Mouse (Mus musculus) stomach, embryonic 14.5 days (tissue): ENCODE data around the gene Cbx5. TPM values are rescaled to one million over a fixed set of nuclear protein-coding genes. Genes with fewer than 3 reads are reported as not detected.

ENCODE experiments used
- ATAC-seq: fragments of 200-750 bp; cut with Nextera tagmentation; 2 replicates; pipeline ENCODE4 v1.8.0; 2017; ENCODE audit warnings: low read depth, moderate TSS enrichment; ENCODE audit not compliant: insufficient number of reproducible peaks, insufficient read depth, low FRiP score
- H3K27ac ChIP-seq: fragments of 300-500 bp; sonication (generic); 2 replicates; pipeline ENCODE4 v1.5.1; 2014; ENCODE audit warnings: mild to moderate bottlenecking, low read length, moderate library complexity, mixed read lengths
- H3K27me3 ChIP-seq: fragments of 300-500 bp; sonication (generic); 2 replicates; pipeline ENCODE4 v1.6.1; 2014; ENCODE audit warnings: low read length, control low read depth, mixed read lengths; ENCODE audit not compliant: control insufficient read depth, insufficient read depth
- H3K36me3 ChIP-seq: fragments of 300-500 bp; sonication (generic); 2 replicates; pipeline ENCODE4 v1.6.1; 2014; ENCODE audit warnings: mild to moderate bottlenecking, control low read depth, low read length, moderate library complexity, mixed read lengths; ENCODE audit not compliant: control insufficient read depth, insufficient read depth
- H3K4me1 ChIP-seq: fragments of 300-500 bp; sonication (generic); 2 replicates; pipeline ENCODE4 v1.6.1; 2014; ENCODE audit warnings: low read length, control low read depth, mixed read lengths; ENCODE audit not compliant: control insufficient read depth, insufficient read depth
- H3K4me2 ChIP-seq: fragments of 300-500 bp; sonication (generic); replicated peaks from 2 replicates; pipeline ENCODE4 v1.6.1; 2014; ENCODE audit warnings: low read depth, low read length, control low read depth
- H3K4me3 ChIP-seq: fragments of 300-500 bp; sonication (generic); 2 replicates; pipeline ENCODE4 v1.5.1; 2014; ENCODE audit warnings: low read depth, low read length, control low read depth
- H3K9ac ChIP-seq: fragments of 300-500 bp; sonication (generic); replicated peaks from 2 replicates; pipeline ENCODE4 v1.6.1; 2014; ENCODE audit warnings: low read depth, mild to moderate bottlenecking, control low read depth, low read length, moderate library complexity, mixed read lengths
- H3K9me3 ChIP-seq: fragments of 300-500 bp; sonication (generic); 2 replicates; pipeline ENCODE4 v1.6.1; 2016; ENCODE audit warnings: low read depth, low read length, control low read depth; ENCODE audit not compliant: control insufficient read depth
- WGBS: fragments of 180-500 bp; shearing (Covaris S2); extraction: QIAGEN DNeasy Blood & Tissue Kit; methylation state at CpG from one replicate; pipeline ENCODE4 v1.1.7; 2014; 5-methylcytosine and 5-hydroxymethylcytosine counted together
- polyA plus RNA-seq: library from polyadenylated mRNA; unstranded; fragments of >200 nt; fragmentation: Nextera tagmentation; extraction: Ambion mirVana; gene quantifications from 2 replicates; pipeline ENCODE4 v1.2.1, GENCODE M21; 2014

Cbx5 gene
- polyA plus RNA-seq, 1 experiment from 2014 or later: 154 TPM

GRCm38 (mm10) chr15:103214971-103215907 lies 24.4 kb downstream of the Cbx5 start:
- peak; percentile 92 for ATAC-seq
- H3K9ac ChIP-seq: peak overlapping the region; percentile 33; the same call in 1 of the 2 replicates
- peak overlapping the region; percentile 94 for H3K27ac ChIP-seq
- peak overlapping the region; percentile 24 for H3K4me3 ChIP-seq
- peaks cover 21% of the 10 kb centered on the region for H3K4me1 ChIP-seq
- no peaks in the 10 kb centered on the region for H3K9me3 ChIP-seq
- no peaks in the 10 kb centered on the region for H3K27me3 ChIP-seq
- H3K4me2 ChIP-seq: peak overlapping the region; percentile 53
- peaks cover 19% of the 10 kb centered on the region for H3K36me3 ChIP-seq
- WGBS: 1% methylated on average over 15 of the region's 15 CpGs

GRCm38 (mm10) chr15:103214149-103214548 lies 25.5 kb downstream of the Cbx5 start:
- Histone ChIP-seq H3K4me1 (peaks cover 21% of the 10 kb centered on the region), H3K27me3 (no peaks in the 10 kb centered on the region), H3K4me3 (peak overlapping the region; percentile 6; the same call in 1 of the 2 replicates), H3K4me2 (peak overlapping the region; percentile 39), H3K9ac (no peak overlapping the region), H3K9me3 (no peaks in the 10 kb centered on the region), H3K36me3 (peaks cover 25% of the 10 kb centered on the region), H3K27ac (peak overlapping the region; percentile 74)
- ATAC-seq: no peak
- 25% methylated on average over 2 of the region's 2 CpGs for WGBS

GRCm38 (mm10) chr15:103205156-103205555 lies 34.5 kb downstream of the Cbx5 start:
- no peak for ATAC-seq
- no peaks in the 10 kb centered on the region for H3K9me3 ChIP-seq
- H3K4me3 ChIP-seq: no peak overlapping the region
- no peak overlapping the region for H3K27ac ChIP-seq
- H3K27me3 ChIP-seq: no peaks in the 10 kb centered on the region
- WGBS: 57% methylated on average over 2 of the region's 2 CpGs
- peaks cover 45% of the 10 kb centered on the region for H3K36me3 ChIP-seq
- no peak overlapping the region for H3K9ac ChIP-seq
- no peak overlapping the region for H3K4me2 ChIP-seq
- 0 out of 2 replicates have a peak, but pooled peaks cover 9% of the 10 kb centered on the region for H3K4me1 ChIP-seq

GRCm38 (mm10) chr15:103202088-103202793 lies 37.4 kb downstream of the Cbx5 start:
- Histone ChIP-seq H3K9ac (no peak overlapping the region), H3K27me3 (no peaks in the 10 kb centered on the region), H3K27ac (peak overlapping the region; percentile 76), H3K36me3 (peaks cover 59% of the 10 kb centered on the region), H3K4me2 (no peak overlapping the region), H3K9me3 (no peaks in the 10 kb centered on the region), H3K4me1 (0 out of 2 replicates have a peak, but pooled peaks cover 9% of the 10 kb centered on the region), H3K4me3 (no peak overlapping the region)
- ATAC-seq: peak; percentile 74; the same call in 1 of the 2 replicates
- WGBS: 29% methylated on average over 6 of the region's 6 CpGs

- Histone ChIP-seq H3K4me3 (no peak overlapping the region), H3K9me3 (no peaks in the 10 kb centered on the region), H3K4me2 (no peak overlapping the region), H3K4me1 (0 out of 2 replicates have a peak, but pooled peaks cover 9% of the 10 kb centered on the region), H3K27me3 (no peaks in the 10 kb centered on the region), H3K36me3 (peaks cover 74% of the 10 kb centered on the region), H3K9ac (no peak overlapping the region), H3K27ac (no peak overlapping the region)
- ATAC-seq: no peak
- 87% methylated on average over 4 of the region's 4 CpGs for WGBS
These were observed 41.8 kb downstream of the Cbx5 start for GRCm38 (mm10) chr15:103197785-103198184.

- 85% methylated on average over 1 of the region's 1 CpGs for WGBS
- Histone ChIP-seq H3K9ac (no peak overlapping the region), H3K4me1 (0 out of 2 replicates have a peak, but pooled peaks cover 2% of the 10 kb centered on the region), H3K36me3 (peaks cover 82% of the 10 kb centered on the region), H3K27ac (no peak overlapping the region), H3K4me3 (no peak overlapping the region), H3K9me3 (no peaks in the 10 kb centered on the region), H3K4me2 (no peak overlapping the region), H3K27me3 (no peaks in the 10 kb centered on the region)
- no peak for ATAC-seq
These were observed 42.8 kb downstream of the Cbx5 start for GRCm38 (mm10) chr15:103196835-103197234.

GRCm38 (mm10) chr15:103193606-103194005 lies 46.0 kb downstream of the Cbx5 start:
- Histone ChIP-seq H3K4me3 (no peak overlapping the region), H3K27ac (no peak overlapping the region), H3K27me3 (no peaks in the 10 kb centered on the region), H3K4me1 (no peaks in the 10 kb centered on the region), H3K9ac (no peak overlapping the region), H3K36me3 (peaks cover 72% of the 10 kb centered on the region), H3K4me2 (no peak overlapping the region), H3K9me3 (no peaks in the 10 kb centered on the region)
- no peak for ATAC-seq
- 83% methylated on average over 2 of the region's 2 CpGs for WGBS
